Mouse (Mus musculus) megakaryocyte, embryonic 14.5 days (primary cell): ENCODE measurements around the gene Ascl5.

ENCODE experiments used
- FLI1 ChIP-seq: IDR thresholded peaks from 2 replicates; pipeline ENCODE4 v1.6.1; 2012; ENCODE audit warnings: low read length, inconsistent platforms, mixed read lengths
- GATA1 ChIP-seq: IDR thresholded peaks from 3 replicates; pipeline ENCODE4 v1.6.1; 2012; ENCODE audit warnings: mixed read lengths, low read length, inconsistent platforms, borderline replicate concordance

- TF ChIP-seq GATA1 (no peak), FLI1 (no peak)
Observed at GRCm38 (mm10) chr1:136058594-136058993, 8.0 kb downstream of the Ascl5 start.
